Comparison of ENCODE assay signal across 16 mouse cellular contexts in genomic region chr10:43376749-43377148, GRCm38 (mm10).
"Had no signal": no experiment of that assay in that cellular context is flagged by ENCODE, and none has a peak within 500 bp of the region (broad histone marks: within the 10 kb centered on the region; RNA-seq: fewer than 3 reads in every experiment).

No protein-coding gene starts in this region.

- H3K27ac ChIP-seq: neural tube, embryonic 13.5 days; neural tube, embryonic 15.5 days; stomach, embryonic 15.5 days; stomach, postnatal 0 days had no signal

- H3K9me3 ChIP-seq: neural tube, embryonic 13.5 days; neural tube, embryonic 15.5 days; stomach, embryonic 15.5 days had no signal

- H3K4me3 ChIP-seq: neural tube, embryonic 13.5 days; neural tube, embryonic 15.5 days; stomach, embryonic 15.5 days had no signal

- H3K36me3 ChIP-seq: neural tube, embryonic 13.5 days; neural tube, embryonic 15.5 days; stomach, embryonic 15.5 days had no signal

- H3K9ac ChIP-seq: neural tube, embryonic 13.5 days; neural tube, embryonic 15.5 days; stomach, embryonic 15.5 days had no signal

- H3K4me2 ChIP-seq: neural tube, embryonic 13.5 days; neural tube, embryonic 15.5 days; stomach, embryonic 15.5 days had no signal

- H3K27me3 ChIP-seq: neural tube, embryonic 13.5 days; neural tube, embryonic 15.5 days; stomach, embryonic 15.5 days had no signal

- DNase-seq: retina, postnatal 1 day; right cerebral cortex, adult 18-20 months; right cerebral cortex, postnatal 14 days; right cerebral cortex, postnatal 25 days; right cerebral cortex, postnatal 4 days; spleen, adult 18-20 months; thymus, adult 18-20 months; thymus, adult 2 months; thymus, postnatal 14 days; thymus, postnatal 25 days; thymus, postnatal 36 days; thymus, postnatal 4 days had no signal

- H3K4me1 ChIP-seq: stomach, embryonic 15.5 days had no signal
